Mouse (Mus musculus) embryonic facial prominence, embryonic 11.5 days (tissue): Measurements from ENCODE around the gene Cenpb. TPM values are rescaled to one million over a fixed set of nuclear protein-coding genes. Genes with fewer than 3 reads are reported as not detected.

Experiments used
- ATAC-seq: fragments of 200-750 bp; cut with Nextera tagmentation; replicated peaks from 2 replicates; pipeline ENCODE4 v1.8.0; 2017; ENCODE audit warnings: low read depth; ENCODE audit not compliant: insufficient number of reproducible peaks, low FRiP score, low TSS enrichment
- DNase-seq: peaks from one replicate; pipeline ENCODE4 v3.0.0-alpha.2; 2015; ENCODE audit warnings: low spot score
- H3K27ac ChIP-seq: fragments of 300-500 bp; sonication (generic); replicated peaks from 2 replicates; pipeline ENCODE4 v1.5.1; 2014; ENCODE audit warnings: mild to moderate bottlenecking, low read depth, low read length, control low read depth
- H3K27me3 ChIP-seq: fragments of 300-500 bp; sonication (generic); 2 replicates; pipeline ENCODE4 v1.6.1; 2014; ENCODE audit warnings: mild to moderate bottlenecking, low read length, moderate library complexity, mixed read lengths; ENCODE audit not compliant: control insufficient read depth, insufficient read depth
- H3K36me3 ChIP-seq: fragments of 300-500 bp; sonication (generic); replicated peaks from 2 replicates; pipeline ENCODE4 v1.6.1; 2014; ENCODE audit warnings: low read depth, mild to moderate bottlenecking, low read length, moderate library complexity, mixed read lengths; ENCODE audit not compliant: control insufficient read depth, insufficient read depth
- H3K4me1 ChIP-seq: fragments of 300-500 bp; sonication (generic); 2 replicates; pipeline ENCODE4 v1.6.1; 2014; ENCODE audit warnings: low read length, mixed read lengths; ENCODE audit not compliant: control insufficient read depth, insufficient read depth
- H3K4me2 ChIP-seq: fragments of 300-500 bp; sonication (generic); 2 replicates; pipeline ENCODE4 v1.6.1; 2014; ENCODE audit warnings: low read depth, mild to moderate bottlenecking, control low read depth, low read length, moderate library complexity
- H3K4me3 ChIP-seq: fragments of 300-500 bp; sonication (generic); 2 replicates; pipeline ENCODE4 v1.5.1; 2014; ENCODE audit warnings: low read depth, low read length, control low read depth
- H3K9ac ChIP-seq: fragments of 300-500 bp; sonication (generic); replicated peaks from 2 replicates; pipeline ENCODE4 v1.6.1; 2014; ENCODE audit warnings: mild to moderate bottlenecking, control low read depth, low read length
- H3K9me3 ChIP-seq: fragments of 300-500 bp; sonication (generic); replicated peaks from 2 replicates; pipeline ENCODE4 v1.6.1; 2016; ENCODE audit warnings: mild to moderate bottlenecking, low read length, inconsistent platforms, mixed read lengths; ENCODE audit not compliant: control insufficient read depth
- WGBS: fragments of 180-500 bp; shearing (Covaris S2); extraction: QIAGEN DNeasy Blood & Tissue Kit; methylation state at CpG from one replicate; pipeline ENCODE4 v1.1.7; 2014; 5-methylcytosine and 5-hydroxymethylcytosine counted together
- polyA plus RNA-seq: library from polyadenylated mRNA; unstranded; fragments of >200 nt; fragmentation: Nextera tagmentation; extraction: Ambion mirVana; gene quantifications from 2 replicates; pipeline ENCODE4 v1.2.1, GENCODE M21; 2014

Cenpb gene
- polyA plus RNA-seq, 1 experiment from 2014 or later, result 5.8 TPM

DNA sequence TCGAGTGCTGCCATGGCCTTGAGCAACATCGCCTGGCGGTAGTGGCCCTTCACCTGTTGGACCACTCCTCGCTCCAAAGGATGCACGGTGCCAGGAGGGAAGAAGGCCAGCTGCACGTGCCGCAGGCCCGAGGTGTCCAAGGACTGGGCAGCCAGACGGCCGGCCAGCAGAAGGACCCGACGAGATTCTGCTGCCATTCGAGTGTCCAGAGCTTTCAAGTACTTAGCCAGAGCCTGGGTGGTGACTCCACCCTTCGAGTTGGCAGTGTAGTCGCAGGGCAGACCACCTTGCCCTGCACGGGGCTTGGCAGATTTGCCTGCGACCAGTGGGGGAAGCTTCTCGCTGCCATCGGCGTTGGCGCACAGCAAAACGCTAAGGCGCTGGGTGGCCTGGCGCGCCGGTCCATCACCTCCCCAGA is 1.0 kb downstream of the Cenpb start:
- Histone ChIP-seq H3K4me1 (peaks cover 6% of the 10 kb centered on the region), H3K27ac (no peak overlapping the region), H3K4me3 (peak overlapping the region; percentile 70), H3K27me3 (no peaks in the 10 kb centered on the region), H3K9me3 (no peaks in the 10 kb centered on the region), H3K9ac (peak overlapping the region; percentile 93), H3K4me2 (peak overlapping the region; percentile 89), H3K36me3 (no peaks in the 10 kb centered on the region; the same call in 1 of the 2 replicates)
- DNase-seq (peak; percentile 17), ATAC-seq (no peak)
- WGBS, result 39% methylated on average over 26 of the region's 26 CpGs

DNA sequence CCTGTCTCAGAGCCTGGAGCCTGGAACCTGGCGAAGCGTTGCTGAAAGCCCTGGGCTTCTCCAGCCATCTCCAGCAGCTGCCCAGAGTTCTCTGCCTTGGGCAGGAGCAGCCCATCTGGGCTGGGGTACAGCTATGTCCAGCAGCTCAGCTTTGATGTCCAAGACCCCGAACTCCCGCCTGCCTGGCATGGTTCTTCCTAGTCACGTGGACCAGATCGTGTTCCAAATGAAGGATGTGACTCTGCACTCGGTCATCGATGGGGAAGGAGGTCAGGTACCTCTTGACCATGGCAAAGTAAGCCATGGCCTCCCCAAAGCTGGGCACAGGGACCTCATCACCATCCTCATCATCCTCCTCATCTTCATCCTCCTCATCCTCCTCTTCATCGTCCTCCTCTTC is 1.9 kb downstream of the Cenpb start:
- Histone ChIP-seq H3K4me1 (peaks cover 6% of the 10 kb centered on the region), H3K36me3 (no peaks in the 10 kb centered on the region; the same call in 1 of the 2 replicates), H3K9ac (peak overlapping the region; percentile 22), H3K27me3 (peaks cover 6% of the 10 kb centered on the region), H3K4me2 (peak overlapping the region; percentile 89), H3K4me3 (peak overlapping the region; percentile 5; the same call in 1 of the 2 replicates), H3K27ac (no peak overlapping the region), H3K9me3 (no peaks in the 10 kb centered on the region)
- 90% methylated on average over 9 of the region's 9 CpGs for whole genome bisulfite sequencing
- ATAC-seq, result no peak
- DNase-seq, result no peak

DNA sequence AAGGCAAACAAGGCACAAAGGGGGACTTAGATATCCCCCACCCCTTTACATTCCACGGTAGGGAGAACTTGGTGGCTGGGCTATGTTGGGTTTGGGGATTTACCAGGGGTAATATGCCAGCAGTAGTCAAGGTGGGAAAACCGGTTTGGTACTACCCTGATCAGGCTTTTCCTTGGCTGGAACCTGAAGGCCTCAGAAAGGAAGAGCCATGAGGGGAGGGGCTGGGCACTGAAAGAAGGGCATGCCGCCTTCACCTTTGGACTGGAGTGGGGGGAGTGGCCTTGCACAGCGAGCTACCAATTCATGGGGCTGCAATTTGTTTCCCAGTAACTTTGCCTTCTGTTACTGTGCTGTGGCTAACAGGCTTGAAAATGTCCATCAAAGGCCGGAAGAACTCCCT is 3.4 kb downstream of the Cenpb start:
- peaks cover 6% of the 10 kb centered on the region for H3K4me1 ChIP-seq
- peak; percentile 26 for DNase-seq
- no peak overlapping the region for H3K4me2 ChIP-seq
- no peaks in the 10 kb centered on the region for H3K9me3 ChIP-seq
- H3K36me3 ChIP-seq, result no peaks in the 10 kb centered on the region; the same call in 1 of the 2 replicates
- no peak overlapping the region for H3K4me3 ChIP-seq
- H3K27me3 ChIP-seq, result peaks cover 21% of the 10 kb centered on the region
- H3K27ac ChIP-seq, result no peak overlapping the region
- ATAC-seq, result no peak
- H3K9ac ChIP-seq, result no peak overlapping the region
- 68% methylated on average over 5 of the region's 5 CpGs for WGBS

DNA sequence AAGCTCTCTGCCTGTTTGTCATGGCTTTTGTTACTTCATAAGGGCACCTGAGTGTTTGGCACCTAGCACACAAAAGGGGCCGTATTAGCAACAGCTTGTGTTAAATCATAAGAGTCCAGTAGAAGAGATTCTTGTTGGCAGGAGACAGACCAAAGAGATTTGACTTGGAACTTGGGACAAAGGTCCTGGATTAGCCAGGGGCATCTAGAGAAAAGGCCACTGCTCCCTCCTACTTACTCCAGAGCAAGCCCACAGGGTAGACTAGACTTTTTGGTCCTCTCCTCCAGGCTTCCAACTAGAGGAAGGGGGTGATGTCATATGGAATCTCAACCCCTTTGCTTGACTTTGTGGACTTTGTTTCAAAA is 3.9 kb downstream of the Cenpb start:
- DNase-seq (no peak), ATAC-seq (no peak)
- Histone ChIP-seq H3K4me1 (peaks cover 6% of the 10 kb centered on the region), H3K9ac (no peak overlapping the region), H3K27me3 (peaks cover 25% of the 10 kb centered on the region), H3K9me3 (no peaks in the 10 kb centered on the region), H3K4me3 (no peak overlapping the region), H3K4me2 (no peak overlapping the region), H3K27ac (no peak overlapping the region), H3K36me3 (no peaks in the 10 kb centered on the region; the same call in 1 of the 2 replicates)
- 94% methylated on average over 1 of the region's 1 CpGs for WGBS

DNA sequence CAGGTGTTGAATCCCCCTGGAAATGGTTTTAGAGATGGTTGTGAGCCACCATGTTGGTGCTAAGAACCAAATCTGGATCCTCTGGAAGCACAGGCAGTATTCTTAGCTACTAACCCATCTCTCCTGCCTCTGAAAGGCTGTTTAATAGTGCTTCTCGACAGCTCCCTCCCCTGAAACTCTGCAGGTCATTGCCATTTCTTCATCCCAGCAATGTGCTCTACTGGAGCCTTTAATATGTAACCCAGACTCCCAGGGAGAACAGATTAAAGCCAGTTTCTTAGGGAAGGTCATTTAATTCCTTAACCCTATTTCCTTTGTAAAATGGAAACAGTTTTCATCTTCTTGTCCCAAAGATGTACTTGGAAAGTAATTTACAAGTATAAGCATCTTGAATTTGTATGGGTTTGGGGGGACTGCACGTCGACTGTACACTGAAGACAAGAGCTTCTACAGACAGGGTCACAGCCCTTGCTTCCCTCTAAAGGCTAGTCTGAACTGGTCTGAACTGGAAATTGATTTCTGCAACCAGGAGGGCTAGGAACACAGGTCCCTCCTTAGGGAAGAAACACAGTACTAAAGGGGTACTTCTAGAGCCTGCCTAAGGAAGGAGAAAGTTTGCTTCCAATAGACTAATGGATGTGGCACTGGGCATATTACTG is 4.5 kb downstream of the Cenpb start:
- 75% methylated on average over 3 of the region's 3 CpGs for WGBS
- Histone ChIP-seq H3K27me3 (peaks cover 25% of the 10 kb centered on the region), H3K4me3 (no peak overlapping the region), H3K4me1 (peaks cover 6% of the 10 kb centered on the region), H3K27ac (no peak overlapping the region), H3K9ac (no peak overlapping the region), H3K36me3 (no peaks in the 10 kb centered on the region; the same call in 1 of the 2 replicates), H3K4me2 (no peak overlapping the region), H3K9me3 (no peaks in the 10 kb centered on the region)
- ATAC-seq (no peak), DNase-seq (no peak)

DNA sequence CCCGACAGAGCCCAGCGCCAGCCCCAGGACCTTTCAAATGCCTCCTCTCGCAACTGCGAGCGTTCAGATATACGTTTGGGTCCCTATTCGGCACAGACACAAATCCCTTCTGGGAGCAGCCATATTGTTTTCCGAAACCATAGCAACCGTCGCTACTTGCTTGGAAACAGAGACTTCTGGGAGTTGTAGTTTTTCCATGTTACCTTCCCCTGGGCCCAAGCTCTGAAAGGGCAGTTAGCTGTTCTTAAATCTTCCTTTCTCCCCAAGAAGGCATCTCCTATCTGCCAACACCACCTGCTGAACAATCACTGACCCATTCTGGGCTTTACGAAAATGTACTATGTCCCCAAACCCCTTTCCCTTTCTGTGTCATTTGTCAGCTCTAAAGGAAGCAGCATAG is 5.2 kb downstream of the Cenpb start:
- 5% methylated on average over 11 of the region's 11 CpGs for WGBS
- Histone ChIP-seq H3K27me3 (peaks cover 25% of the 10 kb centered on the region), H3K36me3 (no peaks in the 10 kb centered on the region; the same call in 1 of the 2 replicates), H3K9ac (no peak overlapping the region), H3K4me1 (peaks cover 6% of the 10 kb centered on the region), H3K9me3 (no peaks in the 10 kb centered on the region), H3K4me2 (peak overlapping the region; percentile 69), H3K27ac (no peak overlapping the region), H3K4me3 (peak overlapping the region; percentile 31)
- ATAC-seq (0 out of 2 replicates have a peak, but pooled peaks have one; percentile 21), DNase-seq (peak; percentile 94)

DNA sequence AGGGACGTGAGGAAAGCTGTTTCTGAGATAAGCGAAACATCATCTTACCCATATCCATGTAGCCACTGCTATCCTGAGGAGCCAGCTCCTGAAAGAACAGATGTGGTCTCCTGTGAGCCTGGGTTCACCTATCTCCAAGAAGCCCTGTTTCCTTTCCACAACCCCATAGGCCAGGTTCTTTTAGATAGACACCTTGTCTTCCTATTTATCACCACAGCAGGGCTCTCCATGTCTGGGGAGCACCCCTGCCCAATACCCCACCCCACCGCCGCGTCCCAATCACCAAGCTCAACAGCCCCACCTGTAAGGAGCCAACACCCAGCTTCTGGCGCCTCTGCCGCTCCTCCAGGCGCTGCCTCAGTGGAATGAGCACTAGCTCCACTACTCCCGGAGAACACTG is 7.5 kb downstream of the Cenpb start:
- no peak overlapping the region for H3K27ac ChIP-seq
- no peak overlapping the region for H3K9ac ChIP-seq
- WGBS, result 34% methylated on average over 9 of the region's 9 CpGs
- no peak for DNase-seq
- H3K9me3 ChIP-seq, result no peaks in the 10 kb centered on the region
- no peak for ATAC-seq
- peaks cover under 1% of the 10 kb centered on the region; the same call in 1 of the 2 replicates for H3K4me1 ChIP-seq
- no peaks in the 10 kb centered on the region; the same call in 1 of the 2 replicates for H3K36me3 ChIP-seq
- H3K27me3 ChIP-seq, result peaks cover 25% of the 10 kb centered on the region
- H3K4me3 ChIP-seq, result no peak overlapping the region
- no peak overlapping the region for H3K4me2 ChIP-seq

DNA sequence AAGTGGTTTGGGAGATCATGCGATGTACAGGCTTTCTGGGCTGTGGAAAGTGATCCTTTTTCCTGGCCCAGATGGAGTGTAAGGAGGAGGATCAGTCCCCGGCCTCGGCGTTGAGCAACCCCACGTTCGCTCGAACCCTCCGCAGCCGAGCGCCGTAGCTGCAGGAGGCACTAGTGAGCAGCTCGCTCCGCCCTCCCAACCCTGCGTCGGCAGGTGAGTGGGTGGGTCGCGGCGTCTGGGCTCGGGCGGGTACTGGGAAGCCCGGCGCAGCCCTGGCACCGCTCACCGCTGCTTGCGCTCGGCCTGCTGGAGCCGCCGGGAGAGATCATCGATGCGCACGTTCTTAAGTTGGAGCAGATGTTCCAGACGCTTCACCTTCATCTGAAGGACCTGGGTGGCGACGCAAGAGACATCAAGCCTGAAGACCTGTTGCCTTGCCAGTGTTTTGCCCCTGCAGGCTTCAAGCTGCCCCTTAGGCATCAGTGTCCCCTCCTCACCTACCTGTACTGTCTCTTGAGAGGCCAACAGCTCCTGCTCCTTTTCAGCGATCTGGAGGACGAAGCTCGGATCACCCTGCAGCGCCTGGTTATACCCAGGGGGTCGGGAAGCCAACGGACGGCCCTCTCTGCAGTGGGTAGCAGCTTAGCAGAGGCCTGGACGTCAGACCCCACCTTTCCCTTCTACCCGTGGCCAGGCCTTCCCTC is 8.3 kb downstream of the Cenpb start:
- Histone ChIP-seq H3K9me3 (no peaks in the 10 kb centered on the region), H3K4me2 (peak overlapping the region; percentile 44), H3K9ac (0 out of 2 replicates have a peak overlapping the region, but pooled peaks have one; percentile 11), H3K27me3 (peaks cover 25% of the 10 kb centered on the region), H3K4me1 (no peaks in the 10 kb centered on the region; the same call in 1 of the 2 replicates), H3K4me3 (peak overlapping the region; percentile 20), H3K27ac (no peak overlapping the region), H3K36me3 (no peaks in the 10 kb centered on the region)
- WGBS, result 3% methylated on average over 43 of the region's 43 CpGs
- DNase-seq (peak; percentile 35), ATAC-seq (no peak)
